Mouse (Mus musculus) cerebellum, postnatal 36 days (tissue): Measurements from ENCODE around the gene Arap1.

Experiments used
- DNase-seq, 2 experiments: peaks; one replicate each; pipeline ENCODE4 v3.0.0; 2021 to 2022; ENCODE audit warnings: mixed read lengths in 2 of 2

Arap1 gene

DNA sequence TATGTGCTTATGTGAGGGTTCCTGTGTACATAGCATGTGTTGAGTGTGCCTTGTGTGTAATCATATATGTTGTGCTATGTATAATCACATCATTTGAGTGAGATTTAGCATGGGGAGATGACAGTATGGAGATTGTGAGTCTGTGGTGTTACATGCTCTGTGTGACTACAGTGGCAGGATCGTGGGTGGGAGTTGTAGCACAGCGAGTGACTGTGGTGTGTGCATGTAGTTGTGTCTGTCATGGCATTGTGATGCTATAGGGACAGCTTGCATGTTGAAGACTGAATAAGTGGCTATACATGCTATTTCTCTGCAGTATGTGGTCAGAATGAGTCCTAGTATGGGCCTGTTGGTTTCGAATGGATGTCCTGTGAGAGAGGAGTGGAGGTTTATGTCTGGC is 104.8 kb downstream of the Arap1 start:
- DNase-seq = no peak

DNA sequence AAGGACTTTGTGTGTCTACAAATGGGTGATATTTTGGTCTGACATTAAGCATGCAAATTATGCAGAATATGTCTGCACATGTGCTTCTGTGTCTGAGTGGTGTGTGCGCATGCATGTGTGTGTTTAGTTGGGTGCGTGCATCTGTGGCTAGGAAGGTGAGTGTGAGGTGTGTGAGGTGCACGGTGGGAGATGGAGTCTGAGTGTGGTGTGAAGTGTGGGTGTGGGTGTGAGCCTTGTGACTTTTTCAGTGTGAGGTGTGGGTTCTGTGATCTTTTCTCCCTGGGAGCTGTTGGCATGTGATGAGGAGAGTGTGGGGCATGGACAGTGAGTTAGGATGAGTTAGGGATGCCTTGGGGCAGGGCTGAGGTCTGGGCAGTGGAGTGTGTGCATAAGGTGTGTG is 105.4 kb downstream of the Arap1 start:
- DNase-seq = no peak

DNA sequence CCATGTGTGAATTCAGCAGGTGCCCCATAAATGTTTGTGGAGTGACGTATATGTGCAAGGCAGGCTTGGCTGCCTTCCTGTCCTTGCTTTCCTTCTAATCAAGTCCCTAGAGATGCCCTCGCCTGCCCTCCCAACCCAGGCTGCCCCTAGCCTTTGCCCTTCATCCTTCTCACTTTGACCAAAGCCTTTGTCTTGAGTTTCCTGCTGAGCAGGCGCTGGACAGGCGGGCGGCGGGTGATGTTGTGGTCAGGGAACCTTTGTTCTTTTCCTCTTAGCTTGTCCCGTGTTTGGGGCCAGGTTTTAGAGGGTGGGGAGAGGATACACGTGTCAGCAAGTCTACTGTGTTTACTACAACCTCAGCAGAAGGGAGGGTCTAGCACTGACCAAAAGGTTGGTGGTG is 105.9 kb downstream of the Arap1 start:
- no peak for DNase-seq

- DNase-seq = no peak
Observed at GRCm38 (mm10) chr7:101454479-101454878, 106.6 kb downstream of the Arap1 start.

DNA sequence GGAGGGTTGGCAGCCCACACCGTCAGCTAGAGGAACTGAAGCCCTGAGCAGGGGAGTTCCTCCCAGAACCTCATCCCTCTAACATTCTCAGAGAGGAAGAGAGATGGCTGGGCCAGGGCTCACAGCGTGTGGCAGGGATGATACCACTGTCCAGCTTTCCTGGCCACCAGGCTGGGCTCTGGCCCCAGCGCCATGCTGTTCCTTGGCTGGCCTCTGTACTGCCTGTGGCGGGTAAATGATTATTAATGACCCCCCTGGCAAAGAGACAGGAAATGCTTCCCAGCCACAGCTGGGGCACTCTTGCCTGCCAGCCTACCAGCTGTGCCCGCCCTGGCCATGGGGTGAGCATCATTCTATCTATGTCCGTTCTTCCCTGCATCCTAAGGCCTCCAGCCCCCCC is 107.3 kb downstream of the Arap1 start:
- DNase-seq = peak in 1 of 2 experiments; percentile 25

GRCm38 (mm10) chr7:101456318-101456717 is 108.5 kb downstream of the Arap1 start:
- DNase-seq = no peak

GRCm38 (mm10) chr7:101456789-101457188 is 108.9 kb downstream of the Arap1 start:
- DNase-seq = no peak

GRCm38 (mm10) chr7:101457283-101457682 is 109.4 kb downstream of the Arap1 start:
- DNase-seq = no peak

GRCm38 (mm10) chr7:101457801-101458200 is 109.9 kb downstream of the Arap1 start:
- DNase-seq = no peak

DNA sequence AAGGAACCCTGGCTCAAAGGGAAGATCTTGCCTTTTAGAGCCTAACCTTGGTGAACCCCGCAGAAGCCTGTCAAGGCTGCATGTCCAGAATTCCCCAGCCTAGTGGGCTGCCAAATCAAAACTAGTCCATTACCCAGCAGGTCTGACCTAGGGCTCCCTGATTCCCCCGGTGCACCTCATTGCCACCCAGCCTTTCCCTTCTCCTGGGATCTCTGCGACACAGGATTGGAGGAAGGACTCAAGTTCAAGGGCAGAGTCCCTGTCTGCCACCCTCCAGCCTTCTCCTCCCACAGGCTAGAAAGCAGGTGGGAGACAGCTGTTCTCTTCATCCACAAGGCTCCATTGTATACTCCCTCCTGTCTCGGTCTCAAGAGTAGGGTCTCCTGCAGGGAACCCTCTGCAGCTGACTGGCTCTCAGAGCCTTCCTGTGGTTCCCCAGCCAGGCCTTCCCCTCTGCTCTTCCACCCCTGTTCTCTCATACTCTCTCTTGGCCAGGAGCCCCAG is 110.5 kb downstream of the Arap1 start:
- no peak for DNase-seq

GRCm38 (mm10) chr7:101459305-101459813 is 111.5 kb downstream of the Arap1 start:
- DNase-seq = no peak

DNA sequence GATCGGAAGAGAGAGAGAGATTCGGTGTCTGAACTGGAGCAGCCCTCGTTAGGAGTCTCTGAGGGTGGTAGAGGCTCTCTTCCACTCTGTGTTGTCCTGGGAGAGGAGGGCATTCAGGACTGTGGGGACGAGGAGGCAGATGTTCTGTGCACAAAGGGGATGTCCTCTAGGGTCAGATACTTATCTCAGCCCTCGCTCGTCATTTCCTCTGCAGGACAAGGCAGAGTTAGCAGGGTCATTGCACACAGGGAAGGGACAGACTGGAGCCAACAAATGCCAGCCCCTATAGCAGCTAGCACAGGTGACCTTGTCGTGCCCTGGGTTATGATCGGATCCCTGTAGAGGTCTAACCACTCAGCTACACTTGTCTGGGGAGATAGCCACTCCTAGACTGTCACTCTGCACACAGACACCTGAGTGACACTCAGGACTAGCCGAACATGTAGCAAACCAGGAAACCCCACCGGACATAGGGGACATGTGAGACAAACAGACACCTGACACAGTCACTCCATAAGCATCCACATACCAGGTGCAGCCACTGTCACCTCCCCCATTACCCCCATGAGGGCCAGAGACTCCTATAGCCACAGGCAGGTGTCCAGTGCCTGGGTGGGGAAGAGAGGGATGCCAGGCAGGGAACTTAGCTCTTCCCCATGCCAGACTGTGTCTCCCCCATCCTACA is 112.2 kb downstream of the Arap1 start:
- no peak for DNase-seq

DNA sequence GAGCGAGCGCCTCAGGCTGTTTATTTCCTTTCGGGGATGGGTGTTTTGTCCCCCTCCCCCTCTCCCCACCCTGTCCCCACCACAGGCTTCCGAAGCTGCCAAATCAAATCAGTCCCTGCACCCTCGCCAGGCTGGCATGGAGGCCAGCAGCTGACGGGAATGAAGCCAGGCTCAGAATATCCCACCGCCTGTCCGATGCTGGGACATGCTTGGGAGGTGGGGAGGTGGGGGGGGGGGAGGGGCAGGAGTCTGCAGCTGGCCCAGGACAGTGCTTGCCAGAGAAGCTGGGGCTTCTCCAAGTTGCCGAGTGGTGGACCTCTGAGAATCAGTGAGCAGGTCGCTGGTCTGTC is 112.7 kb downstream of the Arap1 start:
- DNase-seq = no peak

GRCm38 (mm10) chr7:101461571-101461970 is 113.7 kb downstream of the Arap1 start:
- no peak for DNase-seq
